Mouse (Mus musculus): ENCODE results near the gene B3gnt9. TPM values are rescaled to one million over a fixed set of nuclear protein-coding genes. Genes with fewer than 3 reads are reported as not detected.
A peak's percentile ranks its signal among the peaks of the same experiment; 100 is the strongest.

B3gnt9 gene
- polyA plus RNA-seq, 1 experiment from 2014 or later: 8.6 TPM

GRCm38 (mm10) chr8:105224413-105225271 is 30.3 kb downstream of the B3gnt9 start, which contains the start of gene D230025D16Rik:
Gene D230025D16Rik, plus strand, starts transcription at chr8:105225145.
- H3K4me3 ChIP-seq (ENCODE audit: low read depth, low read length): peak within 1 kb of the TSS; percentile 97
- H3K4me1 ChIP-seq (ENCODE audit: control insufficient read depth, insufficient read depth, low read length): peaks cover 9% of the 10 kb centered on the region
- H3K27ac ChIP-seq (ENCODE audit: low read depth, low read length): peak within 1 kb of the TSS; percentile 92
- H3K9me3 ChIP-seq (replicated peaks; ENCODE audit: control insufficient read depth, low read length): no peaks in the 10 kb centered on the region
- ATAC-seq (replicated peaks; ENCODE audit: insufficient number of reproducible peaks, low FRiP score, low TSS enrichment): peak; percentile 94
- peak within 1 kb of the TSS; percentile 76 for H3K4me2 ChIP-seq
- H3K9ac ChIP-seq (ENCODE audit: low read depth, low read length): peak within 1 kb of the TSS; percentile 92
- 3% methylated on average over 34 of the region's 34 CpGs for WGBS (ENCODE audit: insufficient replicate concordance)
- no peaks in the 10 kb centered on the region for H3K27me3 ChIP-seq (ENCODE audit: control insufficient read depth, insufficient read depth, low read length)
- H3K36me3 ChIP-seq (ENCODE audit: control insufficient read depth, insufficient read depth, low read length): no peaks in the 10 kb centered on the region

DNA sequence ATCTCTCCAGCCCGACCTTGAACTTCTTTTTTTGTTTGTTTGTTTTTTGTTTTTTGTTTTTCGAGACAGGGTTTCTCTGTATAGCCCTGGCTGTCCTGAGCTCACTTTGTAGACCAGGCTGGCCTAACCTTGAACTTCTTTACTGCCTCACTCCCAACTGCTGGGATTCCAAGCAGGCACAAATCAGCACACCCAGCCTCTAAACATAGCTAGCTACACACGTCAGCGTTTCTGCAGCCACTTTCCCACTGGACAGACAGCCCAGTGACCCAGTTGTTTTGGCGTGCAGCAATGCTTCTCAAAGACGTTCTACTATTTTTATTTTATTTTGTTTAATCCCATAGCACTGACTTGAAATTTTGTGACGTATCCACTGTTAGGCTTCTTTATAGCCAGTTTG is 31.1 kb downstream of the B3gnt9 start:
- Histone ChIP-seq H3K9me3 (replicated peaks; ENCODE audit: control insufficient read depth, low read length) (no peaks in the 10 kb centered on the region), H3K9ac (ENCODE audit: low read depth, low read length) (no peak overlapping the region; the same call in 1 of the 2 replicates), H3K4me1 (ENCODE audit: control insufficient read depth, insufficient read depth, low read length) (peaks cover 9% of the 10 kb centered on the region), H3K4me3 (ENCODE audit: low read depth, low read length) (no peak overlapping the region), H3K4me2 (peak overlapping the region; percentile 76), H3K27ac (ENCODE audit: low read depth, low read length) (peak overlapping the region; percentile 92; the same call in 1 of the 2 replicates), H3K27me3 (ENCODE audit: control insufficient read depth, insufficient read depth, low read length) (no peaks in the 10 kb centered on the region), H3K36me3 (ENCODE audit: control insufficient read depth, insufficient read depth, low read length) (no peaks in the 10 kb centered on the region)
- 66% methylated on average over 7 of the region's 7 CpGs for WGBS (ENCODE audit: insufficient replicate concordance)
- no peak for ATAC-seq (replicated peaks; ENCODE audit: insufficient number of reproducible peaks, low FRiP score, low TSS enrichment)

GRCm38 (mm10) chr8:105217926-105218522 is 36.9 kb downstream of the B3gnt9 start:
- no peak for ATAC-seq (replicated peaks; ENCODE audit: insufficient number of reproducible peaks, low FRiP score, low TSS enrichment)

DNA sequence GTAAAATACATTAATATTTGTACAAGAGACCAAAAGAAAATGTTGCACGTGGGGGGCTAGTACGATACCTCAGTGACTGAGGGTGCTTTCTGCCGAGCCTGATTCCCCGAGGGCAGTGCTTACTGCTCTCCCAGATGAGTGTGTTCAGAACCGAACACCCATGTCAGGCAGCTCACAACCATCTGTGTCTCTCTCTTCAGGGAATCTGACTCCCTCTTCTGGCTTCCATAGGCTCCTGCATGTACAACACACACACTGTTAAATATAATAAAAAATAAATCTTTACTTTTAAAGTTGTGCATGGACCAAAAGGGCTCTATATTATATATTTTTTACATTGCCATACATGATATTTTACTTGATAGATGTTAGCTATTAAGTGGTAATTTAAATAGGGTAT is 40.8 kb downstream of the B3gnt9 start:
- H3K9me3 ChIP-seq (replicated peaks; ENCODE audit: control insufficient read depth, low read length): no peaks in the 10 kb centered on the region
- WGBS (ENCODE audit: insufficient replicate concordance): 96% methylated on average over 5 of the region's 5 CpGs
- H3K27me3 ChIP-seq (ENCODE audit: control insufficient read depth, insufficient read depth, low read length): no peaks in the 10 kb centered on the region
- H3K9ac ChIP-seq (ENCODE audit: low read depth, low read length): no peak overlapping the region
- H3K36me3 ChIP-seq (ENCODE audit: control insufficient read depth, insufficient read depth, low read length): peaks cover 8% of the 10 kb centered on the region; the same call in 1 of the 2 replicates
- no peak overlapping the region for H3K4me2 ChIP-seq
- no peak overlapping the region for H3K27ac ChIP-seq (ENCODE audit: low read depth, low read length)
- 0 out of 2 replicates have a peak, but pooled peaks cover 2% of the 10 kb centered on the region for H3K4me1 ChIP-seq (ENCODE audit: control insufficient read depth, insufficient read depth, low read length)
- no peak overlapping the region for H3K4me3 ChIP-seq (ENCODE audit: low read depth, low read length)
- no peak for ATAC-seq (replicated peaks; ENCODE audit: insufficient number of reproducible peaks, low FRiP score, low TSS enrichment)

More at GRCm38 (mm10) chr8:105217926-105218522, 36.9 kb downstream of the B3gnt9 start:
- H3K4me3 ChIP-seq (ENCODE audit: low read depth, low read length): no peak overlapping the region
- no peaks in the 10 kb centered on the region for H3K4me1 ChIP-seq (ENCODE audit: control insufficient read depth, insufficient read depth, low read length)
- H3K9me3 ChIP-seq (replicated peaks; ENCODE audit: control insufficient read depth, low read length): no peaks in the 10 kb centered on the region
- H3K27me3 ChIP-seq (ENCODE audit: control insufficient read depth, insufficient read depth, low read length): no peaks in the 10 kb centered on the region
- H3K36me3 ChIP-seq (ENCODE audit: control insufficient read depth, insufficient read depth, low read length): peaks cover 6% of the 10 kb centered on the region; the same call in 1 of the 2 replicates
- H3K4me2 ChIP-seq: no peak overlapping the region
- no peak overlapping the region for H3K27ac ChIP-seq (ENCODE audit: low read depth, low read length)
- 68% methylated on average over 5 of the region's 5 CpGs for WGBS (ENCODE audit: insufficient replicate concordance)
- H3K9ac ChIP-seq (ENCODE audit: low read depth, low read length): no peak overlapping the region

- Histone ChIP-seq H3K9me3 (replicated peaks; ENCODE audit: control insufficient read depth, low read length) (no peaks in the 10 kb centered on the region), H3K9ac (ENCODE audit: low read depth, low read length) (no peak overlapping the region), H3K27me3 (ENCODE audit: control insufficient read depth, insufficient read depth, low read length) (no peaks in the 10 kb centered on the region), H3K36me3 (ENCODE audit: control insufficient read depth, insufficient read depth, low read length) (peaks cover 5% of the 10 kb centered on the region), H3K4me1 (ENCODE audit: control insufficient read depth, insufficient read depth, low read length) (0 out of 2 replicates have a peak, but pooled peaks cover 2% of the 10 kb centered on the region), H3K4me2 (no peak overlapping the region), H3K4me3 (ENCODE audit: low read depth, low read length) (no peak overlapping the region), H3K27ac (ENCODE audit: low read depth, low read length) (no peak overlapping the region)
- ATAC-seq (replicated peaks; ENCODE audit: insufficient number of reproducible peaks, low FRiP score, low TSS enrichment): no peak
- WGBS (ENCODE audit: insufficient replicate concordance): 45% methylated on average over 1 of the region's 1 CpGs
These were observed 45.5 kb downstream of the B3gnt9 start for GRCm38 (mm10) chr8:105209153-105210110.

DNA sequence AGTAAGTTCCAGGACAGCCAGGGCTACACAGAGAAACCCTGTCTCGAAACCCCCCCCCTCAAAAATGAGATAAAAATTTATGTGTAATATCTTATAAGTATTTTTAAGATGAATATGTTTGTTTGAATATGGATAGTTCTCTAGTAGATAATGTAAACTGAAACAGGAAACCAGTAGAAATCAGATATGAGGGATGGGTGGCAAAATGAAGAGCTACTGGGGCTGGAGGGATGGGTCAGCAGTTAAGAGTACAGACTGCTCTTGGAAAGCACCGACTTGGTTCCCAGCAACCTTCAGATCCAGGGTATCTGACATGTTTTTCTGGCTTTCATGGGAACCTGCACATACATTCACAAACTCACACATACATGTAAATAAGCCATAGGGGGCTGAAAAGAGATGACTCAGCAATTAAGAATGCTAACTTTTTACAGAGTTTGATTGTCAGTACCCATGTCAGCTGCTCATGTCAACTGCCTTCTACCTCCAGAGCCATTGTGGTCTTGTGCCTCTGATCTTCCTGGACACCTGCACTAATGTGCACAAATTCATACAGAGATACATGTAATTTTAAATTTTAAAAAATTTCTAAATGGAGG is 47.2 kb downstream of the B3gnt9 start:
- Histone ChIP-seq H3K9ac (ENCODE audit: low read depth, low read length) (no peak overlapping the region), H3K4me1 (ENCODE audit: control insufficient read depth, insufficient read depth, low read length) (0 out of 2 replicates have a peak, but pooled peaks cover 2% of the 10 kb centered on the region), H3K4me3 (ENCODE audit: low read depth, low read length) (no peak overlapping the region), H3K4me2 (no peak overlapping the region), H3K36me3 (ENCODE audit: control insufficient read depth, insufficient read depth, low read length) (peaks cover 9% of the 10 kb centered on the region), H3K9me3 (replicated peaks; ENCODE audit: control insufficient read depth, low read length) (no peaks in the 10 kb centered on the region), H3K27me3 (ENCODE audit: control insufficient read depth, insufficient read depth, low read length) (no peaks in the 10 kb centered on the region), H3K27ac (ENCODE audit: low read depth, low read length) (no peak overlapping the region)
- WGBS (ENCODE audit: insufficient replicate concordance): 90% methylated on average over 2 of the region's 2 CpGs
- ATAC-seq (replicated peaks; ENCODE audit: insufficient number of reproducible peaks, low FRiP score, low TSS enrichment): no peak

- ATAC-seq (replicated peaks; ENCODE audit: insufficient number of reproducible peaks, low FRiP score, low TSS enrichment): no peak
- H3K9ac ChIP-seq (ENCODE audit: low read depth, low read length): no peak overlapping the region
- H3K4me3 ChIP-seq (ENCODE audit: low read depth, low read length): no peak overlapping the region
- WGBS (ENCODE audit: insufficient replicate concordance): 84% methylated on average over 7 of the region's 7 CpGs
- H3K9me3 ChIP-seq (replicated peaks; ENCODE audit: control insufficient read depth, low read length): no peaks in the 10 kb centered on the region
- H3K4me1 ChIP-seq (ENCODE audit: control insufficient read depth, insufficient read depth, low read length): 0 out of 2 replicates have a peak, but pooled peaks cover 2% of the 10 kb centered on the region
- no peaks in the 10 kb centered on the region for H3K27me3 ChIP-seq (ENCODE audit: control insufficient read depth, insufficient read depth, low read length)
- peaks cover 9% of the 10 kb centered on the region for H3K36me3 ChIP-seq (ENCODE audit: control insufficient read depth, insufficient read depth, low read length)
- no peak overlapping the region for H3K4me2 ChIP-seq
- no peak overlapping the region for H3K27ac ChIP-seq (ENCODE audit: low read depth, low read length)
These were observed 48.1 kb downstream of the B3gnt9 start for GRCm38 (mm10) chr8:105206766-105207275.
